Mouse (Mus musculus) lung, adult 18-20 months (tissue): ENCODE data around the gene Sox5.
A peak's percentile ranks its signal among the peaks of the same experiment; 100 is the strongest.

Experiments used
- DNase-seq, 2 experiments: peaks; one replicate each; pipeline ENCODE4 v3.0.0; 2022; ENCODE audit warnings: mixed read lengths in 2 of 2

Sox5 gene

GRCm38 (mm10) chr6:144772175-144772918, 9.4 kb downstream of the Sox5 start:
- no peak for DNase-seq

- DNase-seq = no peak
These were observed 12.7 kb downstream of the Sox5 start for GRCm38 (mm10) chr6:144769060-144769459.

GRCm38 (mm10) chr6:144761902-144762301, 19.9 kb downstream of the Sox5 start:
- DNase-seq = no peak

GRCm38 (mm10) chr6:144759193-144759592, 22.6 kb downstream of the Sox5 start:
- no peak for DNase-seq

GRCm38 (mm10) chr6:144757414-144757813, 24.4 kb downstream of the Sox5 start:
- no peak for DNase-seq

- DNase-seq = no peak
These were observed 25.3 kb downstream of the Sox5 start for GRCm38 (mm10) chr6:144756444-144756843.

GRCm38 (mm10) chr6:144755304-144755703, 26.5 kb downstream of the Sox5 start:
- DNase-seq = no peak

- no peak for DNase-seq
These were observed 27.4 kb downstream of the Sox5 start for GRCm38 (mm10) chr6:144754366-144754765.

- DNase-seq = peak; percentile 24 to 54
These were observed 27.8 kb downstream of the Sox5 start for GRCm38 (mm10) chr6:144753963-144754296.

- DNase-seq = no peak
These were observed 28.4 kb downstream of the Sox5 start for GRCm38 (mm10) chr6:144753225-144753962.

GRCm38 (mm10) chr6:144751581-144751980, 30.2 kb downstream of the Sox5 start:
- DNase-seq = no peak

GRCm38 (mm10) chr6:144750197-144750596, 31.6 kb downstream of the Sox5 start:
- no peak for DNase-seq

- no peak for DNase-seq
These were observed 35.3 kb downstream of the Sox5 start for GRCm38 (mm10) chr6:144746436-144746835.

- no peak for DNase-seq
These were observed 39.2 kb downstream of the Sox5 start for GRCm38 (mm10) chr6:144742559-144742958.

GRCm38 (mm10) chr6:144741080-144741655, 40.6 kb downstream of the Sox5 start:
- DNase-seq = peak in 1 of 2 experiments; percentile 16

GRCm38 (mm10) chr6:144740343-144740742, 41.4 kb downstream of the Sox5 start:
- no peak for DNase-seq

GRCm38 (mm10) chr6:144739753-144740152, 42.0 kb downstream of the Sox5 start:
- DNase-seq = peak; percentile 13 to 32

- DNase-seq = no peak
These were observed 44.0 kb downstream of the Sox5 start for GRCm38 (mm10) chr6:144737786-144738185.

- DNase-seq = no peak
These were observed 50.4 kb downstream of the Sox5 start for GRCm38 (mm10) chr6:144731251-144731970.

GRCm38 (mm10) chr6:144723530-144724144, 58.1 kb downstream of the Sox5 start:
- DNase-seq = no peak

GRCm38 (mm10) chr6:144723024-144723423, 58.8 kb downstream of the Sox5 start:
- no peak for DNase-seq

- DNase-seq = no peak
These were observed 60.9 kb downstream of the Sox5 start for GRCm38 (mm10) chr6:144720846-144721245.

GRCm38 (mm10) chr6:144716376-144716775, 65.4 kb downstream of the Sox5 start:
- DNase-seq = no peak
